Mouse (Mus musculus) intestine, postnatal 0 days (tissue): ENCODE data around the gene Slc45a3. TPM values are rescaled to one million over a fixed set of nuclear protein-coding genes. Genes with fewer than 3 reads are reported as not detected.

Experiments used
- ATAC-seq: fragments of 200-750 bp; cut with Nextera tagmentation; 2 replicates; pipeline ENCODE4 v1.8.0; 2017; ENCODE audit warnings: mild to moderate bottlenecking, moderate TSS enrichment, moderate library complexity
- H3K27ac ChIP-seq: fragments of 300-500 bp; sonication (generic); 2 replicates; pipeline ENCODE4 v1.5.1; 2014; ENCODE audit warnings: mild to moderate bottlenecking, low read depth, low read length, moderate library complexity
- H3K27me3 ChIP-seq: fragments of 300-500 bp; sonication (generic); replicated peaks from 2 replicates; pipeline ENCODE4 v1.6.1; 2014; ENCODE audit warnings: low read length, mixed read lengths; ENCODE audit not compliant: control insufficient read depth, insufficient read depth
- H3K36me3 ChIP-seq: fragments of 300-500 bp; sonication (generic); 2 replicates; pipeline ENCODE4 v1.6.1; 2014; ENCODE audit warnings: mild to moderate bottlenecking, moderate library complexity; ENCODE audit not compliant: control insufficient read depth, insufficient read depth
- H3K4me1 ChIP-seq: fragments of 300-500 bp; sonication (generic); replicated peaks from 2 replicates; pipeline ENCODE4 v1.6.1; 2014; ENCODE audit warnings: antibody characterized with exemption, low read length, mixed read lengths; ENCODE audit not compliant: control insufficient read depth, insufficient read depth
- H3K4me2 ChIP-seq: fragments of 300-500 bp; sonication (generic); replicated peaks from 2 replicates; pipeline ENCODE4 v1.6.1; 2014; ENCODE audit warnings: low read depth, mild to moderate bottlenecking, moderate library complexity
- H3K4me3 ChIP-seq: fragments of 300-500 bp; sonication (generic); 2 replicates; pipeline ENCODE4 v1.5.1; 2014; ENCODE audit warnings: low read depth, low read length
- H3K9ac ChIP-seq: fragments of 300-500 bp; sonication (generic); 2 replicates; pipeline ENCODE4 v1.6.1; 2014; ENCODE audit warnings: mild to moderate bottlenecking, low read depth, low read length
- H3K9me3 ChIP-seq: fragments of 300-500 bp; sonication (generic); 2 replicates; pipeline ENCODE4 v1.6.1; 2016; ENCODE audit warnings: mixed run types; ENCODE audit not compliant: control insufficient read depth
- CTCF ChIP-seq: sonication (generic); IDR thresholded peaks from 2 replicates; pipeline ENCODE4 v1.5.1; 2016; ENCODE audit warnings: low read depth, mild to moderate bottlenecking, control low read depth, antibody characterized with exemption, moderate library complexity
- WGBS: fragments of 180-500 bp; shearing (Covaris S2); extraction: QIAGEN DNeasy Blood & Tissue Kit; methylation state at CpG from one replicate; pipeline ENCODE4 v1.1.7; 2014; 5-methylcytosine and 5-hydroxymethylcytosine counted together
- polyA plus RNA-seq: library from polyadenylated mRNA; unstranded; fragments of >200 nt; fragmentation: Nextera tagmentation; extraction: Ambion mirVana; gene quantifications from 2 replicates; pipeline ENCODE4 v1.2.1, GENCODE M21; 2015

The Slc45a3 gene
- polyA plus RNA-seq, 1 experiment from 2014 or later: 2.5 TPM

GRCm38 (mm10) chr1:132026925-132027646 lies 64.3 kb downstream of the Slc45a3 start:
- no peak for ATAC-seq
- peaks cover 69% of the 10 kb centered on the region for H3K36me3 ChIP-seq

DNA sequence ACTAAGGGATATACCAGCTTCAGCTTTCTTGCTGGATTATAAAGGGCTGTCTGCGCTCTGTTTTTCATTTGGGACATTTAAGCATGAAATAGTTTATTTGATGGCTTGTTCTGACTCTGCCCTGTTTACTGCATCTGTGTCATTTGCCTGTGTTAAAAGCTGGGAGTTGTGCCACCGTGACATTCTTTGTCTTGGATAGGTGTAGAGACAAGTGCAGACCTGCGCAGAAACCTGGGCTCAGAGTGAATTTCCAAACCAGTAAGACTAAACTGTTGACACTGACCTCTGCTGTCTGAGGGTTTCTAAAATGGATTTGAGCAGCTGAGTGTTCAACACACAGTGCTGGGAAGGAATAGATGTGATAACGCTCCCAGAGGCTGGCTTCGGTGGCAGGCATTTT lies 65.2 kb downstream of the Slc45a3 start:
- 92% methylated on average over 5 of the region's 5 CpGs for WGBS
- Histone ChIP-seq H3K4me1 (no peaks in the 10 kb centered on the region), H3K4me2 (no peak overlapping the region), H3K4me3 (no peak overlapping the region), H3K27ac (no peak overlapping the region; the same call in 1 of the 2 replicates), H3K9me3 (no peaks in the 10 kb centered on the region), H3K27me3 (no peaks in the 10 kb centered on the region), H3K36me3 (peaks cover 72% of the 10 kb centered on the region), H3K9ac (no peak overlapping the region)
- no peak for ATAC-seq
- TF ChIP-seq CTCF: no peak

More at GRCm38 (mm10) chr1:132026925-132027646, 64.3 kb downstream of the Slc45a3 start:
- no peak overlapping the region for H3K27ac ChIP-seq
- 89% methylated on average over 11 of the region's 11 CpGs for WGBS
- no peak for TF ChIP-seq CTCF
- H3K9ac ChIP-seq: no peak overlapping the region
- H3K4me1 ChIP-seq: no peaks in the 10 kb centered on the region; the same call in 1 of the 2 replicates
- no peak overlapping the region for H3K4me2 ChIP-seq
- H3K4me3 ChIP-seq: no peak overlapping the region
- H3K27me3 ChIP-seq: no peaks in the 10 kb centered on the region
- H3K9me3 ChIP-seq: no peaks in the 10 kb centered on the region

DNA sequence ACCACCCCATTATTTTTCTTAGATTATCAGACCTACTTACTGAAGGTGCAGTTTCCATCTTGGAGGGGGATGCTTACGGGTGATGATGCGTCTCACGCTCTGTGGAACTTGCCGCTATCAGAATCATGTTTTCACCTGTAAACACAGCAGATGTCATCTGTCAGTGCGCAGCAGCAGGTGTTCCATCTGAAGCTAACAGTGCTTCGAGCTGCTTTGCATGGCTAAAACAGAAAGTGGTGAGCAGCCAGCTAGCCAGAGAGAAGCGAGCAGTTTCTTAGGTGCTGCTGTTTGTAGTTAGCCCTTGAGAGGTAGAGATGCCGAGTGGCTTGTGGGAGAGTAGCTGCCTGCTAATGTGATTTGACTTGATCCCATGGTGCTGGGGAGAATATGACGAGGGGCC lies 65.6 kb downstream of the Slc45a3 start:
- Histone ChIP-seq H3K4me3 (no peak overlapping the region), H3K4me1 (no peaks in the 10 kb centered on the region), H3K9ac (no peak overlapping the region), H3K9me3 (no peaks in the 10 kb centered on the region), H3K27me3 (no peaks in the 10 kb centered on the region), H3K27ac (no peak overlapping the region; the same call in 1 of the 2 replicates), H3K4me2 (no peak overlapping the region), H3K36me3 (peaks cover 67% of the 10 kb centered on the region)
- 90% methylated on average over 9 of the region's 9 CpGs for WGBS
- no peak for ATAC-seq
- TF ChIP-seq CTCF: no peak

DNA sequence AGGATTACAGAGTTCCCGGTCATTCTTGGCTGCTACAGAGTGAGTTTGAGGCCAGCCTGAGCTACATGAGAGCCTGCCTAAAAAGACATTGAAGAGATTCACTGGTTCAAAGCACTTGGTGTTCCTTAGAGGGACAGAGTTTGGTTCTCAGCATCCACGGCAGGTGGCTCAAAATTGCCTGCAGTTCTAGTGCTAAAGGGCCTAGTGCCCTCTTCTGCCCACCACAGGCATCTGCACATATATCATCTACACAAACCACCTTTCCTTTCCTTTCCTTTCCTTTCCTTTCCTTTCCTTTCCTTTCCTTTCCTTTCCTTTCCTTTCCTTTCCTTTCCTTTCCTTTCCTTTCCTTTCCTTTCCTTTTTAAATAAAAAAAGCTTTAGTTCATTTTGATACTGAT lies 67.8 kb downstream of the Slc45a3 start:
- Histone ChIP-seq H3K4me2 (no peak overlapping the region), H3K4me1 (no peaks in the 10 kb centered on the region), H3K9ac (no peak overlapping the region), H3K9me3 (no peaks in the 10 kb centered on the region), H3K27me3 (no peaks in the 10 kb centered on the region), H3K27ac (no peak overlapping the region), H3K4me3 (no peak overlapping the region), H3K36me3 (peaks cover 57% of the 10 kb centered on the region)
- TF ChIP-seq CTCF: peak; percentile 67
- WGBS: 77% methylated on average over 2 of the region's 2 CpGs
- ATAC-seq: no peak

GRCm38 (mm10) chr1:132032172-132032571 lies 69.4 kb downstream of the Slc45a3 start:
- no peak overlapping the region for H3K9ac ChIP-seq
- H3K4me2 ChIP-seq: no peak overlapping the region
- no peak for TF ChIP-seq CTCF
- ATAC-seq: no peak
- no peaks in the 10 kb centered on the region for H3K9me3 ChIP-seq
- no peaks in the 10 kb centered on the region for H3K27me3 ChIP-seq
- H3K27ac ChIP-seq: no peak overlapping the region
- H3K4me3 ChIP-seq: no peak overlapping the region
- H3K4me1 ChIP-seq: no peaks in the 10 kb centered on the region
- H3K36me3 ChIP-seq: peaks cover 51% of the 10 kb centered on the region
- 83% methylated on average over 7 of the region's 7 CpGs for WGBS

Other genes starting within 250 kb of the Slc45a3 start
- 0.03 and 0.67 TPM in 2 replicates for gene Slc26a9, start 218.9 kb upstream of the Slc45a3 start, polyA plus RNA-seq
- 17.3 and 19.8 TPM in 2 replicates for gene Pm20d1, start 165.6 kb upstream of the Slc45a3 start, polyA plus RNA-seq
- 3.5 and 3.8 TPM in 2 replicates for gene Slc41a1, start 135.5 kb upstream of the Slc45a3 start, polyA plus RNA-seq
- gene Rab29, start 95.7 kb upstream of the Slc45a3 start, polyA plus RNA-seq: 16.2 and 19.1 TPM in 2 replicates
- gene Nucks1, start 52.4 kb upstream of the Slc45a3 start, polyA plus RNA-seq: 25.9 and 30.4 TPM in 2 replicates
- 16.4 and 19.6 TPM in 2 replicates for gene Elk4, start 44.6 kb downstream of the Slc45a3 start, polyA plus RNA-seq
- 6.1 and 7.0 TPM in 2 replicates for gene Mfsd4a, start 105.1 kb downstream of the Slc45a3 start, polyA plus RNA-seq
- 33.7 and 39.3 TPM in 2 replicates for gene Cdk18, start 176.7 kb downstream of the Slc45a3 start, polyA plus RNA-seq
- gene Lemd1, start 228.5 kb downstream of the Slc45a3 start, polyA plus RNA-seq: 0.08 TPM in 1 of 2 replicates, not detected in the other
- gene AC124108.1, start 228.5 kb downstream of the Slc45a3 start, polyA plus RNA-seq: not detected in 2 replicates